Mouse (Mus musculus) kidney, adult 11 months (tissue): ENCODE results near the gene Usp42.
A peak's percentile ranks its signal among the peaks of the same experiment; 100 is the strongest.

Source experiments
- DNase-seq: peaks from one replicate; pipeline ENCODE4 v3.0.0; 2022

Usp42 gene

GRCm38 (mm10) chr5:143687589-143687988, 44.5 kb downstream of the Usp42 start:
- no peak for DNase-seq

- no peak for DNase-seq
Measured at GRCm38 (mm10) chr5:143686456-143686855, 45.6 kb downstream of the Usp42 start.

GRCm38 (mm10) chr5:143684911-143685390, 47.1 kb downstream of the Usp42 start:
- DNase-seq = no peak

DNA sequence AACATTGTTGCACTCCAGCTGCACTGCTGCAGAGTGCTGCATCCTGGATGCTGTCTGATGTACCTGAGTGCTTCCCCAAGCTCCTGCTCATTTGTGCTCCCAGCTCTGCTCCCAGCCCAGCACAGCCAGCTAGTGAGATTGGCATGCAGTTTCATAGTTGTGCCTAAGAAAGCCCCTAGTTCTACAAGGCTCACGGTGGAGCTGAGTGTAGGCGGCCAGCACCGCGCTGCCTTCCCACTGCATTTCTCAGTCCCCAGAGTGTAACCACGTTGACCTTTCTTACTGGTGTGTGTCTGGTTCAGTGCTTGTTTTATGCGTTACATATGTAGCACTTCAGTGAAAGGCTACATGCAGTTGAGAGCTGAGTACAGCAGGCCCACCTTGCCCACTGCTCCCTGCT, 48.4 kb downstream of the Usp42 start:
- DNase-seq = no peak

- DNase-seq = no peak
Measured at GRCm38 (mm10) chr5:143679654-143680053, 52.4 kb downstream of the Usp42 start.

GRCm38 (mm10) chr5:143678634-143679271, 53.3 kb downstream of the Usp42 start:
- DNase-seq = no peak

- no peak for DNase-seq
Measured at GRCm38 (mm10) chr5:143677363-143677762, 54.7 kb downstream of the Usp42 start.

DNA sequence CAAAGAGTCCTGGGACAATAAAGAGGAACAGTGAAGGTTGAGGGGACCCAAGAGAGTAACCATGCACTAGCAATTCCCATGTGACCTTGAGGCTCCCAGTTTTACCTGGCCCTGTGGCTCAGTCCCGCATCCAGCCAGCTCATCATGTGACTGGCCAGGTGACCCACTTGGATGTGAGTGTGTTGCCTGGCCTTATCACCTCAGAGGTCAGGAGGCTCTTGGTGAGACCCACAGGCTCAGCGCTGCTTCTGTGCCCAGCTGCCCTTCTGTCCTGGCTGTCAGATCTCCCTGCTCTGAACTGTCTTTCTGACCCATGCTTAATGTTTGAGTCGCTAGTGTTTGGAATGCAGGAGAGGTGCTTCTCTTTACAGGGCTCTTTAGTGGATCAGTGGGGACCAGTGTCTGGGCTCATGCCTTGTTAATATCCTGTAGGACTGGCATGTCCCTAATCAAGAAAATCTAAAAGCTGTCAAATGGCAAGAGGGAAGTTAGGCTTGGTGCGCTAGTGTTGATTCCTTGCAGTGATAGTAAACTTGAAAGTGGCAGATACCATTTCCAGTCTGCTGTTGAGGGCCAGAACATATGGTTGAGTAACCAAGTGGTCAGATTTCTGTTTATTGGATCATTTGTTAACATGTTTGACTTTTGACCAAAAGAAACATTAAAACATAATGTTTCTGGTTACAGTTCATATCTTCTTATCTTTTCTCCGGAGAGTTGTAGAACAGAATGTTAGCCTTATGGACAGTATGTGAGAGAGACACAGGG, 55.7 kb downstream of the Usp42 start:
- peak; percentile 30 for DNase-seq

DNA sequence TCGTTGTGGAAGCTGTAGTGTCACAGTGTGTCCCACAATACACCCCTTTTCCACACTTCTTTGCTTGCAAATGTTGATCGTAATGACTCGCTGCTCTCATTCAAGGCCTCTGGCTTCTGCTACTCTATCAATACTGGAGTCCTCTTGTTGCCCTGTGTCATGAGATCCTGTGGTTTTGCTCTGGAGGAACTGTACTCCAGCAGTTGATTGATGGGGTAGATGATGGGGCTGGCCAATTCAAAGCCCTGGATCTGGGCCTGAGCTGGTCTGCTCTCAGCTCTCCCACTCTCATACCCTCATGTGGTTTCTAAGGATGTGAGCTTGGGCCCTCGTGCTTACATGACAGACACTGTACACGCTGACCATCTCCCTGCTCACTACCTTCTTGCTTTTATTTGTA, 57.5 kb downstream of the Usp42 start:
- DNase-seq = no peak

DNA sequence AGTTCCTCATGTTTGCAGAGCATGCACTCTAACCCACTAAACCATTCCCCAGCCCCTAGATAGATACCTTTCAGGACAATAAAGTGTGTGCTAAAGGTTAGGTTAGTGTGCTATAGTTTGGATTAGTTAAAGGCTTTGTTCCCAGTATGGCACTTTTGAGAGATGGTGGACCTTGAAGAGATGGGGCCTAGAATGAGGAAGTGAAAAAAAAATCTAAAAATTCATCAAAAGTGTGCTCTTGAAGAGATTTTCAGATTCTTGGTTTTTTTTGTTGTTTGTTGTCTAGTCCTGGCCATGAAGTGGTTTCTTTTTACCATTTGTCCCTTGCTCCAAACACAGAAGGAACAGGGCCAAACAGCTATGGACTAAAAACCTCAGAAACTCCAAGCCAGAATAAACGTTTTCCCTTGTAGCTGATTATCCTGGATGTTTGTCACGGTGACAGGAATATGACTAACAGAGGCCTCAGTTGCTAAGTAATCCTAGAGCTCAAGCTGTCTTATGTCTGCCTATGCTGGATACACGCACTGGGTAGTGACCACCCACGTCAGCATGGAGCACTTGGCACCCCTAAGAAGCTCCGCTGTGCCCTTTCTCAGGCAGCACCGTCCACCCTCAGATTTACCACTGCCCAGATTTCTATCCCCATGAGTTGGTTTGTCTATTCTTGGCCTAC, 61.2 kb downstream of the Usp42 start:
- no peak for DNase-seq

DNA sequence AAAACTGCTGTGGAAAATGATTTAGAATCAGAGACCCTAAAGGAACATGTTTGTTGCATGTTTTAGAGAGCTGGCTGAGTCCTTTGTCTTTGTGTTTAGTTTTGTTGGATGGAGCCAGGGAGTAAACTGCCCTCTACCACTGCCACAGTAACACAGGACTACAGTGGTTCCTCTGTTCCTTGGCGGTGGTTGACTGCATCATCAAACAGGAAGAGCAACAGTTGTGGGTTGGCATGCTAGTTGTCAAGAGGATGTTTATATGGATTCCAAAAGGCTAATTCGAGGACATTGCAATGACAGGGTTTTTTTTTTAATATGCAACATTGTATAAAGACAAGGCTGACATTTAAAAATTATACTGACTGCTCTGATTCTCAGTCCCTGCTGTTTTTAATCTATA, 62.2 kb downstream of the Usp42 start:
- DNase-seq = no peak

DNA sequence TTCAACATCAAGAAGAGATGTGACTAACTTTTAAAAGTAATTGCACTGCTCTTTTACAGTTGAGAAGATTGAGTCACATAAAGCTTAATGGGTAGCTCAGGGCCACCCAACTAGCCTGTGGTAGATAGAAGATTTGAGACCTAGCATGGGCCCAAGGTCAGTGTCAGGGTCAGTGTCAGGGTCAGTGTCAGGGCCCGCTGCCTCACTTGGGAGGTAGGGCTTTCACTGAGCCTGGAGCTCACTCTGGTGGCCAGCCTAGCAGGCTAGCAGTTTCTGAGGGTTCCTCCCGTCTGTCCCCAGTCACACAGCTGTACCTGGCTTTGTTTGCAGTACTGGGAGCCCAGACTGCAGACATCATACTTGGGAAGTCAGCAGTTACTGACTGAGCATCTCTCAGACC, 62.7 kb downstream of the Usp42 start:
- no peak for DNase-seq

DNA sequence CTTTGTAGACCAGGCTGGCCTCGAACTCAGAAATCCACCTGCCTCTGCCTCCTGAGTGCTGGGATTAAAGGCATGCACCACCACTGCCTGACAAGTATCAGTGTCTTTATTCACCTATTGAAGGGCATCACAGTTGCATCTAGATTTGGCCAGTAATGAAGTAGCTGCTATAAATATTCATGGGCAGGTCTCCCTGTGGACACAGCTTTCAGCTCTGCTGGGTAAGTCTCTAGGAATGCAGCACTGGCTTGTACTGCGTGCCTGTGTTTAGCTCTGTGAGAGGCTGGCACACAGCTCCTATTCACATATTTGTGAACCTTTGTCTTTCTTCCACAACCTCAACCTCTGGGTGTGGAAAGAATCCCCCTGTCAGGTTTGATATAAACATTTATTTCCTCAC, 63.2 kb downstream of the Usp42 start:
- DNase-seq = peak; percentile 75

DNA sequence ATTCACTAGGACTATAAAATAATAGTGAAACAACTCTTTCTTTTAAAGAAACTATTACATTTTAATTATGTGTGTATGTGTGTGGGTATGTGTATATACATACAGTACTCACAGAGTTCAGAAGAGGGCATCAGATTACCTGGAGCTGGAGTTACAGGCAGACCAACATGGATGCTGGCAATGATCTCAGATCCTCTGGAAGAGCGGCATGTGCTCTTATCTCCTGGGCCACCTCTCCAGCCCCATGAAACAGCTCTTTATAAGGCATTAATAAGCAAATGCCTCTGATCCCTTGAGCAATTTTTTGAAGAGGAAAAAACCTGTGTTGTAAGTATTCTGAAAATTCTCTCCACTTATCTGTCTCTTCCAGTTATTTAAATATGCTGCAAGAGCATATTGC, 66.1 kb downstream of the Usp42 start:
- no peak for DNase-seq

GRCm38 (mm10) chr5:143665561-143665960, 66.5 kb downstream of the Usp42 start:
- no peak for DNase-seq

DNA sequence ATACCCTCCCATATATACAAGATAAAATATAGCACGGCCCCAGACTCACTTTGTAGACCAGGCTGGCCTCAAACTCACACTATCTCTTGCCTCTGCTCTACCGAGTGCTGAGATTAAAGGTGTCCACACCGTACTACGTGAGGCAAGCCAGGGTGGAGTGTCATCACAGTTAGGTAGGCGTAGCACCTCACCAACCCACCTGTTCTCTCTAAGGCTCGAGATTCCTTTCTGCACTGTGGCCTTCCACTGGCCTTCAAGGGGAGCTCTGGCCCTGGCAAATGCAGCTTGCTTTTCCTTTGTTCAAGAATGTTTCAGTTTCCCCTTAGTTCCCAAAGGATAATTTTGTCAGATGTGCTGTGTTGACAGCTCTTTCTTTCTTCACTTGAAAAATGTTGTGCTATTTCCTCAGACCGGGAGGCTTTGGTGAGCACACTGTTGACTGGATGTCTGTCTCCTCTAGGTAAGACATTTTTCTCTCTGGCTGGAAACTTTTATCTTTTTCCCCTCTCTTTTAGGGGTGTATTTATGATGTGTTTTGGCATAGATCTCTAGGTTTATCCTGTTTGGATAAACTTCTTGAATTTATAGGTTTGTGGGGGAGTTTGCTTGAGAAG, 68.9 kb downstream of the Usp42 start:
- no peak for DNase-seq
